Mouse (Mus musculus) ovary, adult 18-20 months (tissue): ENCODE data around the gene Ahnak.
A peak's percentile ranks its signal among the peaks of the same experiment; 100 is the strongest.
"Not testable (repeated sequence)": the region's sequence is repeated elsewhere in the genome, so short reads cannot be mapped to it uniquely, and the experiment has no call there.

ENCODE experiments used
- DNase-seq: peaks from one replicate; pipeline ENCODE4 v3.0.0; 2022; ENCODE audit warnings: low spot score, mixed read lengths

Gene Ahnak

GRCm38 (mm10) chr19:9041074-9041473, 52.0 kb downstream of the Ahnak start:
- DNase-seq = no peak

- DNase-seq = no peak
Observed at GRCm38 (mm10) chr19:9043123-9043522, 54.0 kb downstream of the Ahnak start.

GRCm38 (mm10) chr19:9044291-9044690, 55.2 kb downstream of the Ahnak start:
- no peak for DNase-seq

- no peak for DNase-seq
Observed at GRCm38 (mm10) chr19:9047207-9047945, 58.3 kb downstream of the Ahnak start.

- no peak for DNase-seq
Observed at GRCm38 (mm10) chr19:9047946-9048387, 58.9 kb downstream of the Ahnak start.

GRCm38 (mm10) chr19:9048981-9049687, 60.0 kb downstream of the Ahnak start:
- no peak for DNase-seq

- no peak for DNase-seq
Observed at GRCm38 (mm10) chr19:9050294-9051229, 61.5 kb downstream of the Ahnak start.

- DNase-seq = not testable (repeated sequence)
Observed at GRCm38 (mm10) chr19:9051985-9052384, 62.9 kb downstream of the Ahnak start.

GRCm38 (mm10) chr19:9052803-9053431, 63.8 kb downstream of the Ahnak start:
- peak; percentile 59 for DNase-seq

DNA sequence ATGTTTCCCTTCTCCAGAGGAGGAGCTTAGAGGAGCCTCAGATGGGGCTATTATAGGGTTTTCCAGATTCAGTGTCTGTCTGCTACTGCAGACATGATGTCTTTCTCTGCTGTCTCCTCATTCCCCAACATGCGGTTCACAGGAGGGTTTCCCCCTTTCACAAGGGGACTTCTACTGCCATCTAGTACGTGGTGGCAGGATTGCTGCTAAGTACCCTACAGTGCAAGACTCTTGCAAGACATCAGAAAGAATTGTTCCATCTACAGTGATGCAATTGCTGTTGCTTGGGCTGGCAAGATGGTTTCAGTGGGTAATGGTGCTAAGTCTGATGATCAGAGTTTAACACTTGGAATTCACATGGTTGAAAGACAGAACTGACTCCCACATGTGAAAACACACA, 66.1 kb downstream of the Ahnak start:
- no peak for DNase-seq

DNA sequence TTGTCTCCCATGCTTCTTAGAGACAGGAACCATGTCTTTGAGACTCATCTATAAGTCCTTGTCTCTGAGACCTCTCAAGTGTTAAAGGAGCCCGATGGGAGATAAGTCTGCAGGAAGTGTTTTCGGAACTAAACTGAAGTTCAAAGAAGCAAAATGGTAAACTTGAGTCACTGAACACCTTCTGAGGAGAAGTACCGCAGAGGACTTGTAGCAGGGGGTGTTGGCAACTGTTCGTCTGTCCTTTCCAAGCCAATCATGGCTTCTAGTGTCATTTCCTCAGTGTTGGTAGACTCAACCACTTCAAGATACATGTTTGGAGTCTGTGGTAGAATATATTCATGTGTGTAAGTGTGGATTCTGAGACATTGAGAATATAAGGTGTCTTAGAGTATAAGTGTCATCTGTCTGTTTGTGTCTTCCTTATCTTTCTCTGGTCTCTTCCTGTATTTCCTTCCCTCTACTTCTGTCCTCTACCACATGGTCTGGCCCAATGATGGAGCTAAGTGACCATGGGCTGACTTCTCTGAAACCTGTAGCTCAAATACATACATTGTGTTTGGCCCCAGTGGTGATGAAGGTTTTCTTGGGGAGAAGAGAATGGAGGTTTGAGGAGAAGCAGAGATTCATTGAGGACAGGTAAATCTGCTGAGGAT, 66.7 kb downstream of the Ahnak start:
- no peak for DNase-seq

- no peak for DNase-seq
Observed at GRCm38 (mm10) chr19:9057679-9058078, 68.6 kb downstream of the Ahnak start.

DNA sequence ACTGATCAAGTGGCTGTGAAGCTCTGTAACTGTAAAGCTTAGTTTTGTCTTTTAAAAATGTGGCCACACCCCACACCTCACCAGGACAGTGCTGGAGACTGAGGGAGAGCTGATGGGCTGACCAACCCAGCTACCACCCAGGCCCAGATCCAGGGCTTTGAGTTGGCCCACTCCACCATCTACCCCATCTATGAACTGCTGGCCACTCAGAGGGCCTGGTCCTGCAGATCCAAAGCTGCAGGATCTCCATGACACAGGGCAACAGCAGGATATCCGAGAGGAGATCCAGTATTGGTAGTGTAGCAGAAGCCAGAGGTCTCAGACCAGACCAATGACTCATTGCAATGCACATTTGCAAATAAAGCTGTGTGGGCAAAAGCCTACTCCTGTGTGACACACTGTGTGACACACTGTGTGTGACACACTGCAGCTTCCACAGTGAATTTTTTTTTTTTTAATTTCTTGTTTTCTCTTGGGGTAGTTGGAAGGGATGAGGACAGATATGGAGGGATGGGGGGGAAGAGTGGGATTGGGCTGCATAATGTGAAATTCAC, 69.3 kb downstream of the Ahnak start:
- DNase-seq = no peak

- DNase-seq = no peak
Observed at GRCm38 (mm10) chr19:9058944-9059343, 69.9 kb downstream of the Ahnak start.

DNA sequence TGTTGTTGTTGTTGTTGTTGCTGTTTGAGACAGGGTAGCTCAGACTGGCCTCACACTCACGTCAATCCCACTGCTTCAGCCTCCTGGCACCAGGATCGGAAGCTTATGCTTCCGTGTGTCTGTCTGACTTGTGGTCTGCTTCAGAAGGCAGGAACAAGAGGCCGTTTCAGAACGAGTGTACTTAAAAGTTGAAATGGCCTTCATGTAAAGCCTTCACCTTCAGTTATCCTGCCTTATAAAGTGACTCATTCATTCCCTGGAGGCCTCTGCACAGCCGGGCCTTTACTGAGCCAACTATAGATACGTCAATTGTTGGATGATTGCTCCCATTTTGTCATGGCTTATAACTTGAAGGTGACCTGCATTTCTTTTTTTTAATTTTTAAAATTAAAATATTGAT, 70.3 kb downstream of the Ahnak start:
- DNase-seq = no peak

DNA sequence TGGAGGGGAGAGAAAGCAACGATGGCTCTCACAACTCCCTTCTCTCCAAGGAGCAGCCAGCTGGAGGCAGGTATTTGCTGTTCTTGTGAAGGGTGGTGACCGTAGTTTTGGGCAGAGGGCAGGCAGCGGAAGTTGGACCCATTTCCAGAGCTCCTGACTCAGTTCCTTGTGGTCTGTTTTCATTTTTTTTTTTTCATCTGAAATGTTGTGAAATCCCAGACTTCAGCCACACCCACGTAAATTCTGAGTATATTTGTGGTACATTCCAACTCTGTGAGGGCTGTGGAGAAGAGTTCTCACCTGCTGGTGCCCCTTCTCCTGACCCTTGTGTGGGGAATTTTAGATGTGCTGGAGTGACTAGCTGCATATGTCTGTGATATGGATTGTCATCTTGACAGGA, 71.0 kb downstream of the Ahnak start:
- DNase-seq = no peak

DNA sequence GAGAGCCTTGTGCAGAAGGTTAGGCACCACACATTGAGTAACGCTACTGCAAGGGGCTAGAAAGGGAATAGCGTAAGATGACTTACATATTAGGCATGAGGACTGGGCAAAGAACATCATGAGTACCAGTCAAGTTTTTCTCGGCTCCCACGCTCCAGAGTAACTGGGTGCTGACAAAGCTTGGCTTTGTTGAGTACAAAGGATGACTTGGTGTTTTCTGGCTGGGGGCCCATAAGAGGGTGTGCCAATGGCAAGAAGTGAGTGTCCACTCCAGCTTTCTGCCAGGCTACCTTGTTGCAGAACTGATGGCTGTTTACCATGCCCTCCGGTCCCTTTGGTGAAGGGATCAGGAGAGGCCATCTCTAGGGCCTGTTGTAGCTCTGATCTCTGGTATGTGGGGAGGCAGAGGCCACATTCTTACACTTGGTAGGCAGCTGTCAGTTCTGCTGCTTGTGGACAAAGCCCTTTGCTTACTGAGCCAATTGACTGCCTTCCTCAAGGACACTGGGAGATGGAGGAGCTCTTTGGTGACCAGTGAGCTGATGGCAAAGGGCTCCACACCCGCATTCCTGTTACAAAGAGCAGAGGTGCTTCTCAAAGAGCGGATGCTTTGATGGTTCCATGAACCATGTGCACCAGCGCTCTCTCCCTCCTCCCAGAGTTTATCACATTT, 72.3 kb downstream of the Ahnak start:
- DNase-seq = peak; percentile 38

- DNase-seq = no peak
Observed at GRCm38 (mm10) chr19:9062822-9063221, 73.7 kb downstream of the Ahnak start.

- no peak for DNase-seq
Observed at GRCm38 (mm10) chr19:9063831-9064230, 74.7 kb downstream of the Ahnak start.
